Mouse (Mus musculus) T-helper 17 cell (primary cell): ENCODE measurements around the gene Pfn4.
"Not testable (repeated sequence)": the region's sequence is repeated elsewhere in the genome, so short reads cannot be mapped to it uniquely, and the experiment has no call there.

Source experiments
- in situ Hi-C, 2 experiments: fragments of 300-600 bp; cut with MboI, MseI; formaldehyde crosslinking; loops; 1 replicate in 1 of 2; 2 replicates in 1 of 2; pipeline ENCODE4 v1.15.1; 2025; ENCODE audit warnings: high pct_unique_total_duplicates in 2 of 2

Gene Pfn4

DNA sequence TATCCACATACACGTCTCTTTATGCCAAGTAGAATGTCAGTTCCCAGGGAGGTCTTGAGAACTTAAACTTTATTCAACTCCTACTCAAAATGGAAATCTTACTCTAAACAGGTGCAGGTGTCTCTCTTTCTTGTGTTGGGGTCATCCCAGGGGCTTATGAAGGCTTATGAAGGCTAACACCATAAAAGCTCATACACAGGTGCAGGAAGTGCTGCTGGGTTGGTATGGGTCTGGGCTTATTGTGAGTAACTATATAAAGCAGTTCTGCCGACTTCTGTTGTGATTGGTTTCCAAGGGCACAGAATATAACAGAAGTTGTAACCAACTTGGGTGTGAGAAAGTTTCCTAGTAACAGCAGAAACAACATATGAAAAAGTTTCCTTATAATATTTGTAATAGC is 15.6 kb downstream of the Pfn4 start:
- in situ Hi-C loops = no loop called here

DNA sequence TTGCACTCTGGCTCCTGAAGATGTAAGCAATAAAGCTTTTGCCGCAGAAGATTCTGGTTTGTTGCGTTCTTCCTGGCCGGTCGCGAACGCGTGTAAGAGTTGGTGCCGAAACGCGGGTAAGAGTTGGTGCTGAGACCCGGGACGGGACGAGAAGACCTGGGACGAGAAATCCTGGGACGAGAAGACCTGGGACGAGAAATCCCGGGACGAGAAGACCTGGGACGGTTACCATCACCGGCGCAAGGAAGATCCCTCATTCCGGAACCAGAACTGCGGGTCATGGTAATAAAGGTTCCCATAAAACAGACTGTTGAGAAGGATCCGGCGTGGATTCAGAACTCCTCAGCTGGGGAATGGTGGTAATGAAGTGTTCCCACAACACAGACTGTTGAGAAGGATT is 19.3 kb downstream of the Pfn4 start:
- in situ Hi-C loops = not testable (repeated sequence)

DNA sequence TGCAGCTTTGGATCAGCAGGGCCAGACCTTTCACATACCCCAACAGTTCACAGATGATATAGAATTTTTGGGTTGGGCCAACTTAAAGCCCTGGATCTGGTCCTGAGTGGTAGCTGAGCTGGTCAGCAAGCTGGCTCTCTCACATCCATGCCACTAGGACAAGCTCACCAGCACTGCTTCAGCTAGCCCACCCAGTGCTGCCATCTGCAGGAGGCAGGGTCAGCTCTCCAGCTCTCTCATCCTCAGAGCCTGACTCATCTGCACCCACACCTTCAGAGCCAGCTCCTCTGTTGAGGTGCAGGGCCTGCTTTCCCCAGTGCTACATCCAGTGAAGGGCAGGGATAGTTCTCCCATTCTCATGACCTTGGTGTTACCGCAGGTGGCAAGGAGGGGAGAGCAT is 24.9 kb downstream of the Pfn4 start:
- in situ Hi-C loops = loop anchor here in 1 of 2 experiments (10.0 kb wide), 1 partner anchor 511 kb away; no protein-coding TSS in a partner anchor

DNA sequence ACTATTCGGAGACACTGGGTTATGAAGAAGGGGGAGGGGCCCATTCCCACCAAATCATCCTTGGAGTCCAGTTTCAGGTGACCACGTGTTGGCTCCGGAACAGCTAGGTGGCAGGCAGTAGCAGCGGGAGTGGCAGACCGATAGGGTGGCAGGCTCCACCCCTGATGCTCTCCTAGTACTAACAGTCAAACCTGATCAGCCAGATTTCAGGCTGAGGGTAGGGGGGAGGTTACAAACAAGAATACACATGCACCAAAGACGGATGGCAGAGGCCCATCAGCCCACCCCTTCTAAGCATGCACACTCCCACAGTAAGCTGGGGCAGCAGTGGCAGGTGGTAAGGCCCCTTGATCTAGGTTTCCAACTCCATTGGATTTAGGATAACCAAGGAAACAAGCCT is 28.6 kb downstream of the Pfn4 start:
- in situ Hi-C loops = loop anchor here in 1 of 2 experiments (10.0 kb wide), 1 partner anchor 507 kb away; no protein-coding TSS in a partner anchor

DNA sequence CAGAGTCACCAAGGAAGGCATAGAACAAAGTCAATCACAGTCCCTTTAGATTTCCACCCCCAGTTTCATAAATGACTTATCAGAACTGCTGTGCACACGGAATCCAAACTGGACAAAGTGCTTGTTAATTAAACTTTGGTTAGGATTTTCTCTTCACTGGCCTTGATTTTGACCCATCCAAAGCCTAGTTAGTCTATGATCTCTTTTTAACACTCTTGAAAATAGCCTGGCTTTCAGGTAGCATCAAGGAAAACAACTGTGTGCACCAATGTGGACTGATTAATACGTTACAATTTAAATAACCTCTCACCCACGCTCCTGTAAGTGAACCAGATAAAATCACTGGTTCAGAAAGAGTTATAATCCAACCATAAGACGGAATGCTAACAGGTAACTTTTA is 42.2 kb downstream of the Pfn4 start:
- in situ Hi-C loops = loop anchor here in 1 of 2 experiments (10.0 kb wide), 1 partner anchor 1386 kb away; the partner anchor contains the start of gene Asxl2

DNA sequence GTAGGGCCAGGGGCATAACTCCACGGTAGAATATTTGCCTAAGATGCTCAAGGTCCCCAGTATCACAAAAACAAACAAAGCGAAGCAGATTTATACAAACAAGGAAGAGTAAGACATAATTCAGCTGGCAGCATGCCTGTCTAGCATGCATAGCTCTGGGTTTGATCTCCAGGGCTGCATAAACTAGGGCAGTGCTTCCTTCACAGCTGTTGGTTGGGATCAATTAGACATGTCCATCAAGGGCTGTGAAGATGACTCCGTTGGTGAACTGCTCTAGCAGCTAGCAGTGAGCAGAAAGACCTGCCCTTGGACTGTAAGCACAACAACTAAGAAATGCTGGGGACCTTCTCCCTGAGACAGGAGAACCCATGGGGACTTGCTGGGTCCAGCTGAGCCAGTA is 42.9 kb downstream of the Pfn4 start:
- in situ Hi-C loops = loop anchor here in 1 of 2 experiments (10.0 kb wide), 1 partner anchor 1387 kb away; the partner anchor contains the start of gene Asxl2

DNA sequence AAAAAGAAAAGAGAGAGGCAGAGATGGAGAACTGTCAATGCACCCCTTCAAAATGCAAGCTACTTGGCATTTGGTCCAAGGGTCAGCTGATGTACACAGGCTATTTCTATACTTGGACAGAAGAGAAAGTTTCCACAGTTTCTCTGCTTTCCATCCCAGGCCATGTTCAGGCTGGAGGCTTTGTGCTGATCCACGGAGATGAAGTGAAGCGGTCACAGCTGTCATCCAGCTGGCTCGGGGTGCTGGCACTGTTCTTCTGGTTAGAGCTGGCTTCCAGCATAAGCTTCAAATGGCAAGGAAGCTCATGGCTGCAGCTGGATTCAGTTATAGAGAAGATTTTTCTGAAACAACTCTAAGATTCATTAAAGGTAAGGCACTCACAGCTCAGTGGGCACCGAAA is 44.8 kb downstream of the Pfn4 start:
- in situ Hi-C loops = loop anchor here in 1 of 2 experiments (10.0 kb wide), 1 partner anchor 1389 kb away; the partner anchor contains the start of gene Asxl2

DNA sequence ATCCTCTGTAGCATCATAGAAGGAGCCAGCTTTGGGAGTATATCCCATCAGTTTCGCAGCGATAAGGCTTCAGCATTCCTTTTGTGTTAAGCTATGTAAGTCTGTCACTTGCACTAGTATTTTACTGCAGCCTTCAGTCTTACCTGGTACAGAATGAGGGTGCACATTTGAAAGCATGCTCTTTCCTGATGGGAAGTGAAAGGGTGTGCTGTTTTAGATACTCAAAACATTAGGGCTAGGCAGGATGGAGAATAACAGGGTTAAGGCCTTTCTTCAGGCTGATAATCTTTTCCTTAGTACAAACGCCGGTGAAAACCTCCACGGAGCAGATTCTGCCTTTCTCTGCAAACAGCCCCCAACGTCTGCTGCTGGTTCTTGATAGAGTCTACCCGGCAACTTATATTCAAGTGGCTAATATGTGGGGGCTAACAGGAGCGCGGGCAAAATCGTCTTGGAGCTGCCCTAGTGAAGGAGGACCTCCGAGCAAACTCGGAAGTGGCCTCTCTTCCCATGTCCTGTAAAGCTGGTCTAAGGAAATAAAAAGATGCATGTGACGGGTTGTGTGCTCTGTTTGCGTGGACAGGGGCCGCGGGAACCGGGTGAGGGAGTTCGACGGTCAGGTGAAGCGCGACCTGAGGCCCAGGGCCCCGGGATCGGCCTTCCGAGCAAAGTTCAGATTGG is 48.0 kb downstream of the Pfn4 start:
- in situ Hi-C loops = loop anchor here in 1 of 2 experiments (10.0 kb wide), 1 partner anchor 1392 kb away; the partner anchor contains the start of gene Asxl2

DNA sequence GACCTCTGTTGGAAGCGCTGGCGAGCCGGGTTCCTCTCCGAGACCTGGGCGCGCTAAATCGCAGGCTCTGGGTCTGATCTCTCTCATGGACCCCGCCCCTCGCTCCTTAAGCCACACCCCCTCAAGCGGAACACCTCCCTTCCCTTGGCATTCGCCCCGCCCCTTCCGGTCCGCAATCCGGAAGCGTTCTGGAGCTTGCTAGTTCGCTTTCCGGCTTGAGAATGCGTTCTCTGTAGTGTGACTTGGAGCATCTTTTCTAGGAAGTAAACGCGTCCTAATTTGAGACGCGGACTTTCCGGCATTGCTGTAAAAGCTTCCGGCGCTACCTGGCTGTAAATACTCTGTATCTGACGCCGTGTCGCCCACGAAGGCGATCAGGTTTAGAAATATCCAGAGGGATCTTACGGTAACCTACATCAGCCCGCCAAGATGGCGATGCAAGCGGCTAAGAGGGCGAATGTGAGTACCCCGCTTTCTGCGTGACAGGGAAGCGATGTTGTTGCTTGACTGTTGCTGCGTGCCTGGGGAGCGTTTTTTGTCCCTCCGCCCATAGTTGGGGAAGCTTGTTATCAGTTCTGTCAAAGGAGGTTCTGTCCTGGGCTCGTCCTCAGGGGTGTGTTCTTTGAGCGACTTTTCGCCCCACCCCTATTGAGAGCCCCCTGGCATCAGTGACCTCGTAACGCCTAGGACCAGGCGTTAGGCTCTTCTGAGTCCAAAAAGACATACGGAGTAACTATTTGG is 48.7 kb downstream of the Pfn4 start, which contains the start of gene Sf3b6:
Sf3b6 (plus strand) TSS at position 184 of the 741 bp plus-strand sequence.
- in situ Hi-C loops = loop anchor here in 1 of 2 experiments (10.0 kb wide), 1 partner anchor 1393 kb away; the partner anchor contains the start of gene Asxl2

DNA sequence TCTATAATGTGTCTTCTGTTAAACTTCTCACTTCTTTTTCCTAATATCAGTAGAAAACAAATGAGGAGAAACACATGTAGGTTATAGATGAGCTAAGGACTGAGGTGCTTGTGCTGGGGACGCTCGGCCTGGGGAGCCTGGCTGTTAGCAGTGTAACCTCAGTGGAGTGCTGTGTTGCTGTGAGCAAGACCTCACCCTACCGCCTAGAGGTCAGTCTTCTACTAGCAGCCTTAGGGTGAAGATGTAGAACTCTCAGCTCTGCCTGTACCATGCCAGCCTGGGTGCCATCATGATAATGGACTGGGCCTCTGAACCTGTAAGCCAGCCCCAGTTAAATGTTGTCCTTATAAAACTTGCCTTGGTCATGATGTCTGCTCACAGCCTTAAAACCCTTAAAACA is 58.4 kb downstream of the Pfn4 start:
- in situ Hi-C loops = no loop called here
